Mouse (Mus musculus): ENCODE measurements around the gene Tspyl4.

- TF ChIP-seq GATA1 (IDR thresholded peaks at IDR 0.05; ENCODE audit: borderline replicate concordance, low read length) (no peak), FLI1 (IDR thresholded peaks at IDR 0.05; ENCODE audit: low read length) (no peak)
Observed at GRCm38 (mm10) chr10:34328310-34328709, 31.1 kb downstream of the Tspyl4 start.

Measured in megakaryocyte, embryonic 14.5 days (primary cell).